Mouse (Mus musculus): ENCODE results near the gene Olfr222. TPM values are rescaled to one million over a fixed set of nuclear protein-coding genes. Genes with fewer than 3 reads are reported as not detected.

Olfr222 gene
- polyA plus RNA-seq, 1 experiment from 2014 or later: not detected

GRCm38 (mm10) chr11:59537218-59538130 is 38.6 kb downstream of the Olfr222 start:
- H3K4me3 ChIP-seq: no peak overlapping the region
- H3K4me1 ChIP-seq: 0 out of 2 replicates have a peak, but pooled peaks cover 3% of the 10 kb centered on the region
- H3K9me3 ChIP-seq (replicated peaks): no peaks in the 10 kb centered on the region
- no peak for DNase-seq (ENCODE audit: low spot score)
- no peak overlapping the region for H3K27ac ChIP-seq (replicated peaks)
- H3K27me3 ChIP-seq (ENCODE audit: low read depth, poor library complexity, severe bottlenecking): no peaks in the 10 kb centered on the region
- WGBS: 74% methylated on average over 16 of the region's 16 CpGs
- no peaks in the 10 kb centered on the region for H3K36me3 ChIP-seq

GRCm38 (mm10) chr11:59531562-59531961 is 44.5 kb downstream of the Olfr222 start:
- DNase-seq (ENCODE audit: low spot score): no peak
- H3K4me3 ChIP-seq: no peak overlapping the region
- H3K9me3 ChIP-seq (replicated peaks): no peaks in the 10 kb centered on the region
- 89% methylated on average over 5 of the region's 5 CpGs for WGBS
- no peaks in the 10 kb centered on the region for H3K27me3 ChIP-seq (ENCODE audit: low read depth, poor library complexity, severe bottlenecking)
- H3K27ac ChIP-seq (replicated peaks): no peak overlapping the region
- H3K36me3 ChIP-seq: no peaks in the 10 kb centered on the region
- H3K4me1 ChIP-seq: peaks cover 7% of the 10 kb centered on the region; the same call in 1 of the 2 replicates

DNA sequence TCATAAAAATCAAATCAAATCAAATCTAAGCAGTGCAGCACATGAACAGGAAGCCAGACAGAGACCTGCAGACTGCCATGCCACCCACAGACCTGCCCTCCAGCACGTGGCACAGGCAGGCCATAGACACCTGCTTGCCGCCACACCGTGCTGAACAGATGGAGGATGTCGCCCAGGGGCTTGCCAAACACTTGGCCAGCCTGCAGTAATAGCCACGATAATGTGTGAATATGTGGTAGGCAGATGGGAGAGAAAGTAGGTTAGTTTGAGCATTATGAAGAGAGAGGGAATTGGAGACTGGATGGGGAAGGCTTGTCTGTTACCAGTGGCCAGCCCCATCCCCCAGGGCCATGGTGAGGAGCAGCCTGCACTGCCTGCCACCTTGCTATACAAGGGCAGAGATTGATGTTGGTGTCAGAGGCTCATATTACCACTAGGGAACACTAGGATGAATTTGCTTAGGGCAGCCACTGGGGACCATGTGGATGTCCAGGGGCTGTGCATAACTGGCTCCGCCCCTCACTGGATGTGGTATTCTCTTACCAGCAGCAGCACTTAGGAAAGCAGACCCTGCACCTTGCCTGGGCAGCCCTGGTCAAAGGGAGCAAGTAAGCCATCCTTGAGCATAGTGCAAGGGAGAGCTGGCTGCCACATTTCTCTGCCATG is 45.0 kb downstream of the Olfr222 start:
- no peaks in the 10 kb centered on the region for H3K36me3 ChIP-seq
- no peaks in the 10 kb centered on the region for H3K9me3 ChIP-seq (replicated peaks)
- DNase-seq (ENCODE audit: low spot score): no peak
- WGBS: 87% methylated on average over 6 of the region's 6 CpGs
- no peak overlapping the region for H3K4me3 ChIP-seq
- no peaks in the 10 kb centered on the region for H3K27me3 ChIP-seq (ENCODE audit: low read depth, poor library complexity, severe bottlenecking)
- H3K27ac ChIP-seq (replicated peaks): no peak overlapping the region
- H3K4me1 ChIP-seq: peaks cover 7% of the 10 kb centered on the region; the same call in 1 of the 2 replicates

GRCm38 (mm10) chr11:59530221-59530620 is 45.8 kb downstream of the Olfr222 start:
- Histone ChIP-seq H3K4me1 (peaks cover 7% of the 10 kb centered on the region; the same call in 1 of the 2 replicates), H3K36me3 (no peaks in the 10 kb centered on the region), H3K4me3 (no peak overlapping the region), H3K27ac (replicated peaks) (no peak overlapping the region), H3K9me3 (replicated peaks) (no peaks in the 10 kb centered on the region), H3K27me3 (ENCODE audit: low read depth, poor library complexity, severe bottlenecking) (no peaks in the 10 kb centered on the region)
- DNase-seq (ENCODE audit: low spot score): no peak
- WGBS: 94% methylated on average over 5 of the region's 5 CpGs

- DNase-seq (ENCODE audit: low spot score): peak; percentile 25
- H3K4me1 ChIP-seq: peaks cover 7% of the 10 kb centered on the region; the same call in 1 of the 2 replicates
- no peak within 1 kb of the TSS for H3K27ac ChIP-seq (replicated peaks)
- no peak within 1 kb of the TSS for H3K4me3 ChIP-seq
- peaks cover 4% of the 10 kb centered on the region; the same call in 1 of the 2 replicates for H3K9me3 ChIP-seq (replicated peaks)
- H3K36me3 ChIP-seq: no peaks in the 10 kb centered on the region
- no peaks in the 10 kb centered on the region for H3K27me3 ChIP-seq (ENCODE audit: low read depth, poor library complexity, severe bottlenecking)
- 55% methylated on average over 8 of the region's 8 CpGs for WGBS
Observed at GRCm38 (mm10) chr11:59526472-59527080, 49.5 kb downstream of the Olfr222 start, which contains the start of gene Zkscan17. Zkscan17 (minus strand) TSS chr11:59526751.

- H3K9me3 ChIP-seq (replicated peaks): peaks cover 4% of the 10 kb centered on the region; the same call in 1 of the 2 replicates
- H3K4me1 ChIP-seq: no peaks in the 10 kb centered on the region
- no peak overlapping the region for H3K27ac ChIP-seq (replicated peaks)
- no peaks in the 10 kb centered on the region for H3K27me3 ChIP-seq (ENCODE audit: low read depth, poor library complexity, severe bottlenecking)
- H3K36me3 ChIP-seq: no peaks in the 10 kb centered on the region
- H3K4me3 ChIP-seq: no peak overlapping the region
- peak; percentile 59 for DNase-seq (ENCODE audit: low spot score)
- 16% methylated on average over 10 of the region's 10 CpGs for WGBS
Observed at GRCm38 (mm10) chr11:59525237-59525636, 50.8 kb downstream of the Olfr222 start.

GRCm38 (mm10) chr11:59524150-59524549 is 51.9 kb downstream of the Olfr222 start:
- no peak overlapping the region for H3K27ac ChIP-seq (replicated peaks)
- DNase-seq (ENCODE audit: low spot score): no peak
- H3K4me1 ChIP-seq: 0 out of 2 replicates have a peak, but pooled peaks cover 3% of the 10 kb centered on the region
- H3K27me3 ChIP-seq (ENCODE audit: low read depth, poor library complexity, severe bottlenecking): no peaks in the 10 kb centered on the region
- H3K9me3 ChIP-seq (replicated peaks): peaks cover 4% of the 10 kb centered on the region; the same call in 1 of the 2 replicates
- WGBS: 100% methylated on average over 2 of the region's 2 CpGs
- H3K36me3 ChIP-seq: no peaks in the 10 kb centered on the region
- no peak overlapping the region for H3K4me3 ChIP-seq

Other genes starting within 250 kb of the Olfr222 start
- not detected in 2 replicates for gene Prss38, start 200.6 kb downstream of the Olfr222 start, polyA plus RNA-seq (2016; fragmentation: Nextera tagmentation; extraction: Ambion mirVana)
- gene Jmjd4, start 126.2 kb downstream of the Olfr222 start, polyA plus RNA-seq (2016; fragmentation: Nextera tagmentation; extraction: Ambion mirVana): 16.2 and 18.1 TPM in 2 replicates
- gene Snap47, start 125.0 kb downstream of the Olfr222 start, polyA plus RNA-seq (2016; fragmentation: Nextera tagmentation; extraction: Ambion mirVana): 108 and 127 TPM in 2 replicates
- 9.5 and 11.3 TPM in 2 replicates for gene Zfp867, start 103.8 kb downstream of the Olfr222 start, polyA plus RNA-seq (2016; fragmentation: Nextera tagmentation; extraction: Ambion mirVana)
- gene Zkscan17, start 49.5 kb downstream of the Olfr222 start, polyA plus RNA-seq (2016; fragmentation: Nextera tagmentation; extraction: Ambion mirVana): 36.4 and 37.7 TPM in 2 replicates
- gene Nlrp3, start 34.7 kb downstream of the Olfr222 start, polyA plus RNA-seq (2016; fragmentation: Nextera tagmentation; extraction: Ambion mirVana): 0.09 and 0.14 TPM in 2 replicates
- not detected in 2 replicates for gene Olfr223, start 17.1 kb upstream of the Olfr222 start, polyA plus RNA-seq (2016; fragmentation: Nextera tagmentation; extraction: Ambion mirVana)
- gene Mprip, start 85.1 kb upstream of the Olfr222 start, polyA plus RNA-seq (2016; fragmentation: Nextera tagmentation; extraction: Ambion mirVana): 24.6 and 27.1 TPM in 2 replicates
- gene Pld6, start 211.4 kb upstream of the Olfr222 start, polyA plus RNA-seq (2016; fragmentation: Nextera tagmentation; extraction: Ambion mirVana): 2.9 and 3.4 TPM in 2 replicates
- 31.7 and 32.7 TPM in 2 replicates for gene Flcn, start 233.8 kb upstream of the Olfr222 start, polyA plus RNA-seq (2016; fragmentation: Nextera tagmentation; extraction: Ambion mirVana)